Mouse (Mus musculus) olfactory bulb, adult 2 months (tissue): Measurements from ENCODE around the gene Rpl31.

ENCODE experiments used
- CTCF ChIP-seq: fragments of 200-500 bp; IDR thresholded peaks from 2 replicates; pipeline ENCODE4 v1.5.1; 2012; ENCODE audit warnings: low read depth, mild to moderate bottlenecking, low read length, moderate library complexity; ENCODE audit not compliant: insufficient read depth
- POLR2A ChIP-seq: fragments of 200-500 bp; IDR thresholded peaks from 2 replicates; pipeline ENCODE4 v1.6.1; 2012; ENCODE audit warnings: mild to moderate bottlenecking, low read depth, low read length, moderate library complexity; ENCODE audit not compliant: insufficient read depth

DNA sequence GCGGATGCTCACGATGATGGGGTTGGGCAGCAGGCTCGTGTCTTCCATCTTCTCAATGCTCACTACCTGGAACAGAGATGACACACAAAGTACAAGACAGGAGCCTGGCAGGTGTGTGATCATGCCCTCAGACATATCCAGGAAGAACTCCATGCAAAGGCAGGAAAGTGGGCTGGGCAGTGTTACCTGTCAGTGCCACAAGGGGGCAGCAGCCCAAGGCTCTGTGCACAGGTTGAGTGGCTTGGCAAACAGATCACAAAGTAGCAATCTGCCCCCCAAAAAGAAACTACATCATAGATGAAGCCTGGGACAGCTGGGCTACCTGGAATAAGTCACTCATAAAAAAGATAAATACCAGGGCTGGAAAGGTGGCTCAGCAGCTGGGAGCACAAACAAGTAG lies 24.5 kb downstream of the Rpl31 start:
- TF ChIP-seq CTCF = peak; percentile 81
- no peak for TF ChIP-seq POLR2A
